Mouse (Mus musculus) liver, embryonic 14.5 days (tissue): ENCODE results near the gene Actn3. TPM values are rescaled to one million over a fixed set of nuclear protein-coding genes. Genes with fewer than 3 reads are reported as not detected.

Source experiments
- ATAC-seq: fragments of 200-750 bp; cut with Nextera tagmentation; 2 replicates; pipeline ENCODE4 v1.8.0; 2017; ENCODE audit warnings: moderate number of reproducible peaks, mild to moderate bottlenecking, moderate library complexity; ENCODE audit not compliant: insufficient read depth
- DNase-seq, 3 experiments: peaks; one replicate each; pipeline ENCODE4 v3.0.0-alpha.2; 2012 to 2013; ENCODE audit warnings: low read depth in 3 of 3, low spot score in 3 of 3
- H3K27ac ChIP-seq: fragments of 300-500 bp; sonication (generic); 2 replicates; pipeline ENCODE4 v1.5.1; 2014; ENCODE audit warnings: moderate library complexity, mild to moderate bottlenecking, control low read depth, inconsistent platforms
- H3K27me3 ChIP-seq: fragments of 300-500 bp; sonication (generic); 2 replicates; pipeline ENCODE4 v1.6.1; 2014; ENCODE audit warnings: mild to moderate bottlenecking, low read length, moderate library complexity; ENCODE audit not compliant: control insufficient read depth, insufficient read depth
- H3K36me3 ChIP-seq: fragments of 300-500 bp; sonication (generic); replicated peaks from 2 replicates; pipeline ENCODE4 v1.6.1; 2014; ENCODE audit warnings: low read depth; ENCODE audit not compliant: control insufficient read depth, insufficient read depth
- H3K4me1 ChIP-seq, 2 experiments: fragments of 200-500 bp in 1 of 2; fragments of 300-500 bp in 1 of 2; sonication (generic) in 1 of 2; replicated peaks; 2 replicates each; pipeline ENCODE4 v1.6.1; 2012 to 2014; ENCODE audit warnings: antibody characterized with exemption in 1 of 2, inconsistent platforms in 1 of 2, low read length in 1 of 2; ENCODE audit not compliant: control insufficient read depth in 2 of 2, insufficient read depth in 2 of 2
- H3K4me2 ChIP-seq: fragments of 300-500 bp; sonication (generic); 2 replicates; pipeline ENCODE4 v1.6.1; 2014; ENCODE audit warnings: low read depth, mild to moderate bottlenecking, control low read depth, moderate library complexity
- H3K4me3 ChIP-seq, 2 experiments: fragments of 200-500 bp in 1 of 2; fragments of 300-500 bp in 1 of 2; sonication (generic) in 1 of 2; 2 replicates each; pipeline ENCODE4 v1.5.1; 2012 to 2014; ENCODE audit warnings: low read depth in 2 of 2, low read length in 2 of 2, mild to moderate bottlenecking in 2 of 2, control low read depth in 1 of 2, inconsistent platforms in 1 of 2, moderate library complexity in 1 of 2; ENCODE audit not compliant: insufficient read depth in 1 of 2
- H3K9ac ChIP-seq: fragments of 300-500 bp; sonication (generic); replicated peaks from 2 replicates; pipeline ENCODE4 v1.6.1; 2014; ENCODE audit warnings: mild to moderate bottlenecking, control low read depth, moderate library complexity
- H3K9me3 ChIP-seq: fragments of 300-500 bp; sonication (generic); 2 replicates; pipeline ENCODE4 v1.6.1; 2016; ENCODE audit warnings: low read length, mixed read lengths; ENCODE audit not compliant: control insufficient read depth
- CTCF ChIP-seq: IDR thresholded peaks from 2 replicates; pipeline ENCODE4 v1.5.1; 2016; ENCODE audit warnings: antibody characterized with exemption, low read depth, control low read depth
- EP300 ChIP-seq: IDR thresholded peaks from 2 replicates; pipeline ENCODE4 v1.6.1; 2016; ENCODE audit warnings: antibody characterized with exemption, low read depth
- WGBS: fragments of 180-500 bp; shearing (Covaris S2); extraction: QIAGEN DNeasy Blood & Tissue Kit; methylation state at CpG from one replicate; pipeline ENCODE4 v1.1.7; 2014; ENCODE audit not compliant: insufficient replicate concordance; 5-methylcytosine and 5-hydroxymethylcytosine counted together
- polyA plus RNA-seq, 2 experiments: library from polyadenylated mRNA; depleted of rRNA in 1 of 2; stranded (reverse) in 1 of 2; unstranded in 1 of 2; fragments of >200 nt; fragmentation: Nextera tagmentation in 1 of 2; extraction: Ambion mirVana in 1 of 2; gene quantifications; 2 replicates each; pipeline versions ENCODE4 v1.2.1 to v1.2.3; 2012 to 2014

Actn3 gene
- polyA plus RNA-seq, 2 experiments = 0.28 to 0.33 TPM

- WGBS = 52% methylated on average over 9 of the region's 9 CpGs
- Histone ChIP-seq H3K4me1 (peaks cover 13 to 15% of the 10 kb centered on the region in 2 experiments), H3K9me3 (no peaks in the 10 kb centered on the region), H3K9ac (no peak overlapping the region), H3K4me3 (no peak overlapping the region), H3K36me3 (no peaks in the 10 kb centered on the region), H3K4me2 (no peak overlapping the region), H3K27ac (no peak overlapping the region), H3K27me3 (peaks cover 21% of the 10 kb centered on the region)
- no peak for DNase-seq
- no peak for TF ChIP-seq EP300
- no peak for TF ChIP-seq CTCF
- no peak for ATAC-seq
These were observed 36.9 kb downstream of the Actn3 start for GRCm38 (mm10) chr19:4840848-4841247.

- Histone ChIP-seq H3K4me1 (peaks cover 13 to 15% of the 10 kb centered on the region in 2 experiments), H3K36me3 (no peaks in the 10 kb centered on the region), H3K27ac (peak within 1 kb of the TSS; percentile 64), H3K4me2 (peak within 1 kb of the TSS; percentile 69), H3K9me3 (no peaks in the 10 kb centered on the region), H3K4me3 (peak within 1 kb of the TSS; percentile 72 to 80), H3K27me3 (peaks cover 21% of the 10 kb centered on the region), H3K9ac (peak within 1 kb of the TSS; percentile 84)
- DNase-seq (peak; percentile 92 to 93 (median 93)), ATAC-seq (peak; percentile 97)
- 1% methylated on average over 25 of the region's 25 CpGs for WGBS
- TF ChIP-seq EP300 (no peak), CTCF (peak; percentile 43; the same call in 1 of the 2 replicates)
These were observed 38.6 kb downstream of the Actn3 start, which contains the start of the genes Ccs and Ccdc87 for GRCm38 (mm10) chr19:4839149-4839548. Gene Ccs, minus strand, starts transcription at chr19:4839332. Gene Ccdc87, plus strand, starts transcription at chr19:4839366.

GRCm38 (mm10) chr19:4838526-4839140, 39.1 kb downstream of the Actn3 start:
- H3K4me1 ChIP-seq = peaks cover 13 to 15% of the 10 kb centered on the region in 2 experiments
- peak overlapping the region; percentile 84 for H3K9ac ChIP-seq
- H3K27ac ChIP-seq = peak overlapping the region; percentile 64
- no peaks in the 10 kb centered on the region for H3K9me3 ChIP-seq
- ATAC-seq = peak; percentile 49
- DNase-seq = no peak
- H3K36me3 ChIP-seq = no peaks in the 10 kb centered on the region
- peak overlapping the region; percentile 69 for H3K4me2 ChIP-seq
- H3K27me3 ChIP-seq = peaks cover 21% of the 10 kb centered on the region
- TF ChIP-seq CTCF = no peak
- no peak for TF ChIP-seq EP300
- H3K4me3 ChIP-seq = peak overlapping the region; percentile 72 to 80
- WGBS = 29% methylated on average over 10 of the region's 10 CpGs

GRCm38 (mm10) chr19:4837049-4837448, 40.7 kb downstream of the Actn3 start:
- 84% methylated on average over 6 of the region's 6 CpGs for WGBS
- no peaks in the 10 kb centered on the region for H3K9me3 ChIP-seq
- peaks cover 21% of the 10 kb centered on the region for H3K27me3 ChIP-seq
- DNase-seq (no peak), ATAC-seq (no peak)
- no peak overlapping the region for H3K4me2 ChIP-seq
- H3K4me3 ChIP-seq = no peak overlapping the region
- no peaks in the 10 kb centered on the region for H3K36me3 ChIP-seq
- H3K27ac ChIP-seq = no peak overlapping the region
- H3K9ac ChIP-seq = no peak overlapping the region
- TF ChIP-seq EP300 (no peak), CTCF (no peak)
- H3K4me1 ChIP-seq = peaks cover 13 to 15% of the 10 kb centered on the region in 2 experiments

GRCm38 (mm10) chr19:4836096-4836495, 41.6 kb downstream of the Actn3 start:
- Histone ChIP-seq H3K9me3 (no peaks in the 10 kb centered on the region), H3K4me1 (peaks cover 13 to 15% of the 10 kb centered on the region in 2 experiments), H3K27me3 (peaks cover 14% of the 10 kb centered on the region), H3K4me3 (no peak overlapping the region), H3K36me3 (no peaks in the 10 kb centered on the region), H3K27ac (no peak overlapping the region), H3K9ac (no peak overlapping the region), H3K4me2 (no peak overlapping the region)
- DNase-seq (no peak), ATAC-seq (no peak)
- WGBS = 85% methylated on average over 2 of the region's 2 CpGs
- TF ChIP-seq EP300 (no peak), CTCF (no peak)
